Mouse (Mus musculus) testis, adult 2 months (tissue): Measurements from ENCODE around the gene Zfp948.

Experiments used
- CTCF ChIP-seq: fragments of 200-500 bp; IDR thresholded peaks from 2 replicates; pipeline ENCODE4 v1.5.1; 2012; ENCODE audit warnings: low read depth, mild to moderate bottlenecking, inconsistent platforms, low read length, moderate library complexity; ENCODE audit not compliant: control insufficient read depth, insufficient read depth, insufficient replicate concordance
- POLR2A ChIP-seq: fragments of 200-500 bp; IDR thresholded peaks from 2 replicates; pipeline ENCODE4 v1.6.1; 2012; ENCODE audit warnings: low read depth, mild to moderate bottlenecking, inconsistent platforms, low read length, moderate library complexity; ENCODE audit not compliant: control insufficient read depth

GRCm38 (mm10) chr17:21531621-21532020, 35.2 kb upstream of the Zfp948 start:
- TF ChIP-seq POLR2A: no peak
- no peak for TF ChIP-seq CTCF
